Mouse (Mus musculus) urinary bladder, postnatal 4 days (tissue): Measurements from ENCODE around the gene Rab11fip4.

ENCODE experiments used
- DNase-seq, 2 experiments: peaks; one replicate each; pipeline ENCODE4 v3.0.0; 2021 to 2022; ENCODE audit warnings: low spot score in 2 of 2

Rab11fip4 gene

DNA sequence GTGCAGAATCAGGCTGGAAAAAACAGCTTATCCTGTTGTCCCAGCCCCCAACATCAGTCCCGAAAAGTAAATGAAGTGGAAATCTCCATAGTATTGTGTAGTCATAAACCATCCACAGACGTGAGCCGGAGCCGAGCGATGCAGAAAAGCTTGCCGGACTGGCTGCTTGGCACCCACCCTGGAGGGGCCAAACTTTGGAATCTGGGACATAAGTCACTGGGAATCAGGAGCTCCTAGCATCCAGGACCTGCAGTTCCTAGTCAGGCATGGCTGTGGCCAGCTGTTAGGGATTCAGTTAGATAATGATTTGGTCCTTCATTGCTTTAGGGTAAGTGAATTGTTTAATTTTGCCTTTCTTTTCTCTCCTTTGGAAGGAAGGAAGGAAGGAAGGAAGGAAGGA is 122.2 kb downstream of the Rab11fip4 start:
- no peak for DNase-seq

DNA sequence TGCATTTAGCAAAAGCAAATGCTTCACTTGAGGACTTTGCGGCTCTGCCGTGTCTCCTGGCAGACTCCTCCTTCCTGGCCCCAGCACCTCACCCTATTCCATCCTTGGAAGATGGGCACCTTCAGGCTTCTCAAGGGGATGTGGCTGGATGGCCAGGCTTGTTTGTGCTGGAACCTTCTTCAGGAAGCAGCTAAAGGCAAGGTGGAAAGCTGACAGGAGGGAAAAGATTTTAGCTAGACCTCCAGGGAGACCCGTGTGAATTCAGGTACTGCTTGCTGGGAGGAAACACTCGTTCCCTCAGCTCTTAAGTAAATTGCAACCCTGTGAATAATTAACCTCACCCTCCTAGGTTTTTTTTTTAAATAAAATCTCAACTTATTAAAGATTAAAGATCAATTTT is 122.7 kb downstream of the Rab11fip4 start:
- DNase-seq: no peak

GRCm38 (mm10) chr11:79714082-79714742 is 123.2 kb downstream of the Rab11fip4 start:
- DNase-seq: no peak

DNA sequence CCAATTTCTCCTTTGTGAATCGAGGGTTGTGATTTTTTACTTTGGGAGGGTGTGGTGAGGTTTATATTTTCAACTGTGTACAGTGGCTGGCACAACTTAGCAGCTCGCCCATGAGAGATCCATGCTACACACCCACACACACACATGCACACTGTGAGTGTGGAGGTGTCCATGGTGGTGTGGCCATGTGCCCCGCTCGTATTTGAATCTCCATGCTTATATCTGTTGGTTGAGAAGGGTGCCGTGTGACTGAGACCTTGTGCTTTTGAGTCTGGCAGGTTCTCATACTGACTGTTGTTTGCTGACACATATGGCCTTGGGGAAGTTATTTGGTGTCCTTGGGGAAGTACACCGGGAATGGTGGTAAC is 123.7 kb downstream of the Rab11fip4 start:
- no peak for DNase-seq

GRCm38 (mm10) chr11:79715316-79715715 is 124.3 kb downstream of the Rab11fip4 start:
- DNase-seq: no peak

GRCm38 (mm10) chr11:79715733-79716452 is 124.9 kb downstream of the Rab11fip4 start:
- no peak for DNase-seq

GRCm38 (mm10) chr11:79716453-79716749 is 125.4 kb downstream of the Rab11fip4 start:
- DNase-seq: no peak

DNA sequence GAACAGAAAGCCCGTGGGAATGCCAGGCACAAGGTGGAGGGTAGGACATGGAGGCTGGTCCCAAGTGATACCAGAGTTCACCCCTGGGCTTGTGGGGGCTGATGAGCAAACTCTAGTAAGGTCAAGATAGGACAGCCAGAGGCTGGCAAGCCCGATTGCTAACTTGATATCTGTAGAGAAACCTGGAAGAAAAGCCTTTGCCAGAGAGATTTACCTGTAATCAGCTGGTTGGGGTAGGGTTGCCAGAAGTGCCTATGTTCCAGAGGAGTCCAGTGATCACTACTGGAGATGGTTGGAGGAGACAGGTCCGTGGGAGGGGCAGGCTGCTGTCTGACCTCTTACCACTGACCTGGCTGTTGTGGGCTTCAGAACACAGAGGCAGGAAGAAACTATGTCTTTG is 126.3 kb downstream of the Rab11fip4 start:
- no peak for DNase-seq

GRCm38 (mm10) chr11:79717801-79718200 is 126.8 kb downstream of the Rab11fip4 start:
- DNase-seq: no peak

DNA sequence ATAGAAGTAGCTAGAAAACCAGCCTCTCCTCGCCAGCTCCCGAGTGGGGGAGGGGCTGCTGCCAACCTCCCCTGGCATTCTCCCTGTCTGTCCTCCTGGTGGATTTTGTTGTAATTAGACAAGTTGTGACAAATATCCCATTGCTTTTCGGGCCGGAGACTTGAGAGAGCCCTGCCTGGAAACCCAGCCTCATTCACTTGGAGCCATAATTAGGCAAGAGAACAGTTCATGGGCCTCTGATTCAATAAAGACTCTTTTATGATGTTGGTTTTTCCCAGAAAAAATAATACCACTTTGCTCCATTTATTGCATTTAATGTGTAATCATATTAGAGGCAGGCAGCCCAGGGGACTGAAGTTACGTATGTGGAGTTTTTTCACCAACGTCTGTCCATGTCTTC is 127.2 kb downstream of the Rab11fip4 start:
- no peak for DNase-seq

DNA sequence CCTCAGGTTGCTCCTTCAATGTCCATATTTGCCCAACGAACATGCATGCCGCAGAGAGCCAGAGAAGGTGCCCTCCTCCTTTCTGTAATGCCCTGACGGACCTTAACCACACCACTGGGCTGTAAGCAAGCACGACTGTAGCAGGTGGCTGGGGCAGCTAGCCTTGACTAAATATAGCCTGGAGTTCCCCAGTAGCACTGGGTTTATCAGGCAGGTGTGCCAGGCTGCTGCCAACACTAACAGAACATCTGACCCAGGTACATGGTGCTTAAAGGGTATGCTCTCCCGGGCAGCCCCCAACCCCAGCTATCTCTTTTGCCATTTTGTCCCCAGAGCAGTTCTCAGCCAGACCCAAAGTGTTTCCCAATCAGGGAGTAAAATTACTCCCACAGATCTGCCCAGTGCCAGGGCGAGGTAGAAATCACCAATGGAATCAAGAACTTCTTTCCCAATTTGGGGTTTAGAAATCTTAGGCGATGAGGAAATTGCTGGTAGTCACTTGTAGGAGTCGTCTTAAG is 127.9 kb downstream of the Rab11fip4 start:
- no peak for DNase-seq

DNA sequence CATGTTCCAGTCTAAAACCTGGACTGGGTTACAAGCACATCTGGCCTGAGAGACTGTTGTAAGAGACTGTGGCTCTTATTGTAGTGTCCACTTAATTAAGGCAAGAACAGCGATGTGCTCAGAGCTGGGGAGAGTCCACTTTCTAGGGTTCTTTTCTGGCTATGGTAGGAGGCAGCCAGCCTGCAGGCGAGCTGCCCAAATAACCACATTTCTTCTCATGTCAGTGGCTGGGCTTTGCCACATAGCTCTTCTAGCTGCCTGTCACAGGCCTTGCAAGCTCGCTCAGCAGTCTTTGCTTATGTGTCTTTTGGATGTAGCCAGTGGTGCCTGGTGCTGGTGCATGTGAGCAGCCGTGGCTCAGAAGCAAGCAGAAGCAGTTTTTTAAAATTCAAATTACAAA is 129.7 kb downstream of the Rab11fip4 start:
- DNase-seq: no peak

DNA sequence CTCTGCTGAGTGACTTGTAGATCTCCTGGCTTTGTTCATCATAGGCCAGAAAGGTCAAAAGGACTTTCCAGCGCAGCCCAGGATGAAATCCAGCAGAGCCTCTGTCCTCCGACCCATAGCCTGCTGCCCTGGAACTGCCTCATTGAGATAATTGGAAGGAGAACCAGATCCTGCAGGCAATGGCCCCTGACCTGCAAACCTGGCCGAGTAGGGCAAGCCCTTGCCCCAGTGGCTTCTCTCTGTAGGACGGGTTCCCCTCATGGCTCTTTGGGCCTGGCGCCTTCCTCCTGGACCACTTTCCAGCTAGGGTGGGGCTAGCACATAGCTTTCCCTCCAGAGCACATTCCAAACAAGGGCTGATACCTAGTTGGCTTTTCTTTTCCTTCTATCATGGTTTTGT is 131.8 kb downstream of the Rab11fip4 start:
- no peak for DNase-seq

GRCm38 (mm10) chr11:79725005-79725404 is 134.0 kb downstream of the Rab11fip4 start:
- DNase-seq: no peak

- DNase-seq: peak in 1 of 2 experiments; percentile 41
Measured at GRCm38 (mm10) chr11:79729231-79730047, 138.4 kb downstream of the Rab11fip4 start.

GRCm38 (mm10) chr11:79730462-79730861 is 139.4 kb downstream of the Rab11fip4 start:
- DNase-seq: no peak

DNA sequence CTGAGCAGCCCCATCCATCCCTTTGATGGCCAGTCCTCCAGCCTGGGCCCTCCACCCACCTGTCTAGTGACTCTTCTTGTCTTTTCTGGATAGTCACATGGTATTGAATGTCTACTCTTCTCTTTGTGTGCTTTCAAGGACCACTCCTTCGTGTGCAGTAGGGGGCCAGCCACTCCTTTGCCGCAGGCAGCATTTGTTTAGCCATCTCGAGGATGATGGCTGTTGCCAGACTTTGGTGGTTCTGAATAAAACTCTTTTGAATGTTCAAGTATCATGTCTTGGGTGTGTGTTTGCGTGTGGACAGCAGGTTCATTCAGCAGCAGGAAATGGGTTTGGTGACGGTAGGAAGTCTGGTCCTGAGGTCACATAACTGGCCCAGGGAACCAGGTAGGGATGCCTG is 140.5 kb downstream of the Rab11fip4 start:
- no peak for DNase-seq

DNA sequence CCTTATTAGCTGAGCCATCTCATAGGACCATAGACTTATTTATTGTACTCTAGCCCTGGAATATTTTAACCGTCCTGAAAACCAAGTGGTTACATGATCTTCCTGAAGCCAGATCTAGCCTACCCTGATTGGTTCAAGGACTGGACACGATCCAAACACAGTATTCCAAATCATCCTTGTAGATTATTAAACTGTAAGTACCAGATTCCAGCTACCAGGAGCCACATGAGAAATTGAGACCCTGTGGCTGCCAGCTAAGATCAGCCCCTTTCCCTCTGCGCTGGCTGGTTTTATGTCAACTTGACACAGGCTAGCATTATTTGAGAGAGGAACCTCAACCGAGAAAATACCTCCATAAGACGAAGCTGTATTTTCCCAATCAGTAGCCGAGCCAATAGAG is 142.0 kb downstream of the Rab11fip4 start:
- DNase-seq: no peak

GRCm38 (mm10) chr11:79736232-79737006 is 145.4 kb downstream of the Rab11fip4 start:
- DNase-seq: no peak

DNA sequence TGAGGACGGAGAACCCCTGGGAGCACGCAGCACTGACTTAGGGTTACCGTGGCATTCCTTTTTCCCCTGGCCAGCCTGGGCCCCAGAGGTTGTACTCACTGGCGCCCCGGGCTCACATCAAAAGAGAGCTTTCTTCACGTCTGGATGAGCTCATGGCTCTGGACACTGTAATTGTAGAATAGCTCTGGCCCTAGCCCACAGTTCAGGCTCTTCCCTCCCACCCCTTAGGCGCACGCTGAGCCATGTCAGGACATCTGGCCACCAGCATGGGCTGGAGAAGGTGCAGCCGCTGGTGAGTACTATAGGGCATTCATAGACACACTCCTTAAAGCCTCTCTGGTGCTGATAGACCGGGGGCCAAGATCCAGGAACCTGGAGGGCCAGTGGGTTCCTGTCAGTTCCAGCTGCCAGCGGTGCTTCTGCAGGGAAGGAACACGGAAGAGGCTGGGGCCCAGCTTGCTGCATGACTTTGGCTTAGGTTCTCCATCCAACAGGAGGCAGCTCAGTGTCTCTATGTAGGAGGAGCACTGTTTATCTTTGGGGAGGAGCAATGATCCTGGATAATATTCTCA is 146.2 kb downstream of the Rab11fip4 start:
- no peak for DNase-seq

DNA sequence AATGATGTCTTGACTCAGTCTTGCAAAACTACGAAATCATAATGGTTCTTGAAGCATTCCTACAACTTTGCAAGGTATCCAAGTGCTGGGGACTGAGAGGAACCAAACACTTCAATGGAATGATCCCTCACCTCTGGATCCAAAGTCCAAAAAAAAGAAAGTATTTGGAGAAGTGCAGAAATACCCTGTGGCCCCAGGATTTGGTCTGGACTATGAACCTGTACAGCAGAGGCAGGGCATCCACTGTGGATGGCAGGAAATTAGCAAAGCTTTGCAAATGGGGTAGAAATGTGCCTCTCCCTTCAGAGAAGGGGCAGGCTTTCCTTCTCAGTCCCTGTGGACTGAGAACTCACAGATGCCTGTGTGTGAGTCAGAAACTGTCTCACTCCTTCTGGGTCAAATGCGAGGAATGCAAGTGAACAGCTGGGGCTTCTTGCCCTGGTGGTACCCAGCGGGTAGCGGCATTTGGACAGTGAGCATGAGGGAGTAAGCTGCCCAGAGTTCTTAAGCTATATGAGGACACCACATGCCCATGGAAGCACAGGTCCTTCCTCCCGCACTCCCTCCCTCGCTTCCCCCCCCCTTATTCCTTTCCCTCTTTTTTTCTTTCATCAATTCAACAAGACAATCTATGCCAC is 147.0 kb downstream of the Rab11fip4 start:
- DNase-seq: no peak
